Mouse (Mus musculus) erythroblast, embryonic 14.5 days (primary cell): ENCODE measurements around the gene Krba1. TPM values are rescaled to one million over a fixed set of nuclear protein-coding genes. Genes with fewer than 3 reads are reported as not detected.

Experiments
- H3K27me3 ChIP-seq: 2 replicates; pipeline ENCODE4 v1.6.1; 2012; ENCODE audit warnings: inconsistent platforms; ENCODE audit not compliant: control insufficient read depth
- H3K36me3 ChIP-seq: 2 replicates; pipeline ENCODE4 v1.6.1; 2012; ENCODE audit warnings: mild to moderate bottlenecking, inconsistent platforms; ENCODE audit not compliant: control insufficient read depth
- H3K4me1 ChIP-seq: 2 replicates; pipeline ENCODE4 v1.6.1; 2012; ENCODE audit warnings: inconsistent platforms; ENCODE audit not compliant: control insufficient read depth
- H3K4me3 ChIP-seq: replicated peaks from 2 replicates; pipeline ENCODE3; 2012; ENCODE audit warnings: moderate library complexity, mild to moderate bottlenecking, inconsistent platforms
- H3K9me3 ChIP-seq: 2 replicates; pipeline ENCODE4 v1.6.1; 2012; ENCODE audit warnings: low read length, inconsistent platforms, mixed read lengths; ENCODE audit not compliant: control insufficient read depth
- GATA1 ChIP-seq: IDR thresholded peaks from 2 replicates; pipeline ENCODE4 v1.6.1; 2012; ENCODE audit warnings: low read length, inconsistent platforms, mixed read lengths
- TAL1 ChIP-seq: IDR thresholded peaks from 3 replicates; pipeline ENCODE4 v1.6.1; 2012; ENCODE audit warnings: low read length, inconsistent platforms, mixed read lengths
- polyA plus RNA-seq: library from polyadenylated mRNA; stranded (reverse); fragments of >175 nt; gene quantifications from 2 replicates; pipeline ENCODE4 v1.2.3, GENCODE M21; 2012

The Krba1 gene
- polyA plus RNA-seq, 1 experiment, result 0.06 TPM

DNA sequence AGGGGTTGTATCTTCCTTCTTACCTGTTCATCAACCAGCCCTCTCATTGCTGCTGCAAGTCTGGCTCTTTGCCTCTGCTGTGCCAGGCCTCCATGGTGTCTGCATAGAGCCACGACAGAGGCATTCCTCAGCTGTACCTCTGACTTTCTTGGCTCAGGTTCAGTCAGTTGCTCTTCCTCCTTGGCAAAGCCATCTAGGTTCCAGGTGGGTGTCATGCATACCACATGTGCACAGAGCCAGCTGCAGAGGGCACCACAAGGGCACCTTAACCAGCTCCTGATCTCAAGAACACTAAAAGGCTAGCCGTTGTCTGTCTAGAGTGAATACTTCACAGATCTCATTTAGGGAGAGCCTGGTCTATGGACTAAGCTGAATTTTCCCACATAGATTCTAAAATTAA lies 21.1 kb downstream of the Krba1 start:
- peaks cover 18% of the 10 kb centered on the region for H3K36me3 ChIP-seq
- TF ChIP-seq GATA1 (no peak), TAL1 (no peak)
- no peaks in the 10 kb centered on the region for H3K27me3 ChIP-seq
- no peaks in the 10 kb centered on the region for H3K4me1 ChIP-seq
- no peaks in the 10 kb centered on the region for H3K9me3 ChIP-seq
- no peak overlapping the region for H3K4me3 ChIP-seq

GRCm38 (mm10) chr6:48420647-48421046 lies 25.3 kb downstream of the Krba1 start:
- H3K9me3 ChIP-seq, result no peaks in the 10 kb centered on the region
- TF ChIP-seq TAL1 (no peak), GATA1 (no peak)
- H3K36me3 ChIP-seq, result peaks cover 5% of the 10 kb centered on the region
- no peak overlapping the region for H3K4me3 ChIP-seq
- H3K4me1 ChIP-seq, result no peaks in the 10 kb centered on the region
- no peaks in the 10 kb centered on the region for H3K27me3 ChIP-seq

DNA sequence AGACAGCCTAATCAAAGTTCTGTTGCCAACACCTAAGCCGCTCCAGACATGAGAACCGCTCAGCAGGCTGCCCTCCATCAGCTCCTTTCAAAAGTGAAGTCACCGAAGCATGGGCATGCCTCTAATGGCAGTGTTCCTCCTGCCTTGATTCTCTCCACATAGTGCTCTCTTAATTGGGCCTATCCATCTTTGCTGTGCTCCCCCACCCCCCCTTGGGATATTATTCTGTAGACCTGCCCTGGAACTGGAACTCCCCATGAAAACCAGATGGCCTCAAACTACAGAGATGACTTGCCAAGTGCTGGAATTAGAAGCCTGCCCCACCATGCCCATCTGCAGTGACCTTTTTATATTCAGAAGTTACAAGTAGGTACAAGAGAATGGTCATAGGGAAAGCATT lies 27.9 kb downstream of the Krba1 start:
- TF ChIP-seq GATA1 (no peak), TAL1 (no peak)
- H3K36me3 ChIP-seq, result no peaks in the 10 kb centered on the region
- no peaks in the 10 kb centered on the region for H3K4me1 ChIP-seq

GRCm38 (mm10) chr6:48424074-48424473 lies 28.7 kb downstream of the Krba1 start:
- Histone ChIP-seq H3K4me1 (no peaks in the 10 kb centered on the region), H3K27me3 (no peaks in the 10 kb centered on the region), H3K36me3 (no peaks in the 10 kb centered on the region), H3K4me3 (no peak overlapping the region), H3K9me3 (no peaks in the 10 kb centered on the region)
- TF ChIP-seq GATA1, result no peak
- TF ChIP-seq TAL1, result no peak

More for the DNA sequence above, 27.9 kb downstream of the Krba1 start:
- Histone ChIP-seq H3K27me3 (no peaks in the 10 kb centered on the region), H3K9me3 (no peaks in the 10 kb centered on the region), H3K4me3 (no peak overlapping the region)

DNA sequence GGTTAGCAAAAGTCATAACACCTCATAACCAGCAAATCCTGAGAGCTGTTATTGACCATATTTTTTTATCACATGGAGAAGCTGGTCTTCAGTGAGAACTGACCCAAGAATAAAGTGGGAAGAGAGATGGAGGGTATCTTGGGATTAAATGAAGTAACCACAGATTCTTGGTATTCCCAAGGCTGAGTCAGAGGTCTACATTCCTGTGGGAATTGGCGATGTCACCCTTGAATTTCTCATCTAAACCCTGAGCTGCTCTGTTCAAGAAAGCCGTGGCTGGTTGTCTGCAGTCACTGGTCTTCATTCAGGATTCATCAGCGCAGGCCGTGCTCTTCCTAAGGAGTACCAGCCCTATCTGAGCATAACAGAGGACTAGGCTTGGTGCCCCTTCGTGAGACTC lies 31.6 kb downstream of the Krba1 start:
- Histone ChIP-seq H3K27me3 (no peaks in the 10 kb centered on the region), H3K9me3 (no peaks in the 10 kb centered on the region), H3K4me3 (no peak overlapping the region), H3K36me3 (no peaks in the 10 kb centered on the region), H3K4me1 (no peaks in the 10 kb centered on the region)
- TF ChIP-seq GATA1 (no peak), TAL1 (no peak)

GRCm38 (mm10) chr6:48428769-48429557 lies 33.6 kb downstream of the Krba1 start:
- no peaks in the 10 kb centered on the region for H3K9me3 ChIP-seq
- no peaks in the 10 kb centered on the region for H3K27me3 ChIP-seq
- H3K4me3 ChIP-seq, result no peak overlapping the region
- TF ChIP-seq TAL1, result no peak
- TF ChIP-seq GATA1, result no peak
- no peaks in the 10 kb centered on the region for H3K4me1 ChIP-seq
- H3K36me3 ChIP-seq, result no peaks in the 10 kb centered on the region

GRCm38 (mm10) chr6:48430748-48431147 lies 35.4 kb downstream of the Krba1 start:
- no peaks in the 10 kb centered on the region for H3K9me3 ChIP-seq
- no peaks in the 10 kb centered on the region for H3K36me3 ChIP-seq
- no peak for TF ChIP-seq GATA1
- no peak for TF ChIP-seq TAL1
- no peaks in the 10 kb centered on the region for H3K27me3 ChIP-seq
- no peaks in the 10 kb centered on the region for H3K4me1 ChIP-seq
- no peak overlapping the region for H3K4me3 ChIP-seq

- no peaks in the 10 kb centered on the region for H3K4me1 ChIP-seq
- TF ChIP-seq GATA1 (no peak), TAL1 (no peak)
- no peaks in the 10 kb centered on the region; the same call in 1 of the 2 replicates for H3K36me3 ChIP-seq
- peaks cover 3% of the 10 kb centered on the region; the same call in 1 of the 2 replicates for H3K27me3 ChIP-seq
- H3K9me3 ChIP-seq, result peaks cover under 1% of the 10 kb centered on the region; the same call in 1 of the 2 replicates
- no peak overlapping the region for H3K4me3 ChIP-seq
These were observed 37.8 kb downstream of the Krba1 start for GRCm38 (mm10) chr6:48432893-48433816.

GRCm38 (mm10) chr6:48434651-48435050 lies 39.3 kb downstream of the Krba1 start:
- Histone ChIP-seq H3K4me1 (no peaks in the 10 kb centered on the region), H3K9me3 (peaks cover 10% of the 10 kb centered on the region), H3K4me3 (no peak overlapping the region), H3K27me3 (peaks cover 12% of the 10 kb centered on the region; the same call in 1 of the 2 replicates), H3K36me3 (peaks cover 6% of the 10 kb centered on the region; the same call in 1 of the 2 replicates)
- TF ChIP-seq GATA1 (no peak), TAL1 (no peak)
